Mouse (Mus musculus): ENCODE measurements around the gene Vldlr.

Gene Vldlr

DNA sequence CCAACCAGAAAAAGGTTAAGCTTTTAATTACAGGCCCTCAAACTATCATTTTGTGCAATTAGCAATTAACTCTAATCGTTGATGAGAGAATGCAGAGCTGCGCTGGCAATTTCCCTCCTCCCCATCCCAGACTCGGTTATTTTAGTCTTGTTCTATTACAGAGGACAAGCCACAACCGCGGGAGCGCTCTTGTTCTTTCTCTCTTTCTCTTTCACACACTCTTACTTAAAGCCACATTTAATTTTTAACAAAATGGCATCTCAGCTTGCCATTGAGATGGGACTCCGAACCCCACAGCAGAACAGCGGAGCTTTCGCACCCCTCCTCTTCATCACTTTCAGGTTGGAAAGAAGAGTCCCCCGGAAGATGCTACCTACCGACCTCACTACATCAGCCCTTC is at the start of gene Vldlr:
Vldlr (plus strand) TSS at position 167 of the 400 bp plus-strand sequence.
- no peak for DNase-seq (ENCODE audit: low spot score)

- DNase-seq (ENCODE audit: low spot score): no peak
Observed at GRCm38 (mm10) chr19:27167601-27168319, 48.5 kb upstream of the Vldlr start.

DNA sequence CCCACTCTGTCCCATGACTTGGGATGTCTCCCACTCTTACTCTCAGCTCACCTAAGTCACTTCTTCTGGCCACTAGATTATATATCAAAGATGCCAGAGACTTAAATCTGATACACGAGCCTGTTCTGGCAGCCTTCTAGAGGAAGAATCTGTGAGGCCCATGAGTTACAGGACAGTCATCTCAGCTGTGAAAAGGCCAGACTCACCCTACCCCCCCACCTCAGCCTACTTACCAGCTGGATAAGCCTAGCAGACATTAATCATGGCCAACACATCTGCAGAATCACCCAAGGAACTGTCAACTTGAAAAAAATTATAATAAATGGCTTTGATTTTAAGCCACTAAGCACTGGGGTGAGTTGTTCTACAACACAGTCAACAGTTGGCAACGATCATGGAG is 42.4 kb upstream of the Vldlr start:
- no peak for DNase-seq (ENCODE audit: low spot score)

GRCm38 (mm10) chr19:27175617-27176016 is 40.7 kb upstream of the Vldlr start:
- no peak for DNase-seq (ENCODE audit: low spot score)

GRCm38 (mm10) chr19:27176558-27176957 is 39.7 kb upstream of the Vldlr start:
- DNase-seq (ENCODE audit: low spot score): no peak

DNA sequence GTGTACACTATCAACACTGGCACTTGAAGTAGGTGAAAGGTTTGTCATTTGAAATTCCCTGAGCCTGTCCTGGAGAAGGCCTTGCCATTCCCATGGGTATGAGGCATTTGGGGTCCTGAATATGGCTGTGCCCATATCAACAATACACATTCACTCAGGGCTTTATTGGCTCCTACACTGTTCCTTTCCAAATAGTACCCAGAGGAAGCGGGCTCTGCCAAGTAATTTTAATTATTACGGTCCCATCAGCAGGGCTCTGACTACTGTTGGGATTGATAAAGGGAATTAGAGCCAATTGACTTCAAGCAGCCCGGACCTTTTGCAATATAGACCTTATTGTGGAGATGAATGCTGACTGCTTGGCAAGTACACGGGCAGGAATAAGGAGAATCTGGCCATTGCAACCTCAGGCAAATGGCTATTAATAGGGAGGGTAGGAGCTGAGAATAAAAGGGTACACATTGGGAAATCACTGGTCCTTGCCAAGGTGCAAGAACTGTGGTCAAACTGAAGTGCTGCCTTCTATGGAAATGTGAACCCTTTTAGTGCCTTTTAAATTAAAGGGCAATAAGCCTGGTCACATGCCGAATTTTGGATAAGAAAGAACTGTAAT is 38.0 kb upstream of the Vldlr start:
- DNase-seq (ENCODE audit: low spot score): no peak

DNA sequence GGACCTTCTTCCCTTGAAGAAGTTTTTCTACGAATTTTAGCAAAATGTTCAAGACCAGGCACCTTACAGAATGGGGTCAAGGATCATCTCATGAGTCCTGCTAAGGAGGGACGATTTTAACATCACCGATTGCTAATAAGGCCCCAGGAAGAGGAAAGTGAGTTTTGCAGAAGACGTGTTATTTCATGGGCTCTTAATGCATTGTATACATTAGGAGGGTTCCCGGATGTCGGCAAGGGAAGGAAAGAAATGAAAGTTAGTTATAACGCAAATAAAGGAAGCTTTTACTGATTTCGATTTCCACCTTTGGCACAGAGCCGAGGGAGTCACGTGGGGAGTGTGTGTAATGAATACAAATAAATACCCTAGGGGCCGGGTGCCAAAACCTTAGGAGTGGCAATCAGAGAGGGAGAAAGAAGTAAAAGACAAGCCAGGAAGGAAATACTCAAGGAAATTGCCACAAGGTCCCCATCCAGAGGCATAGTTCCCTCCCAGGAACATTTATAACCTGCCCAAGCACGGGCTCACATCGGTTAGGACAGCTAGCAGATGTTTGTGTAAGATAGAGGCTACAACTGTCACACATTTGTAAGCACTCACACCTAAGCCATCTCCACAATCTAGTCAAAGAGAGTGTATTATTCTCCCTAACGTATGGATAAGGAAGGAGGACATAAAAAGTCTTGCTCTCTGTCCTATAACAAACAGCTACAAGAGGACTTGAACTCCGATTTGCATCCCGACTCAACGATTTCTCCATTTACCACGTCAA is 35.7 kb upstream of the Vldlr start:
- DNase-seq (ENCODE audit: low spot score): no peak

DNA sequence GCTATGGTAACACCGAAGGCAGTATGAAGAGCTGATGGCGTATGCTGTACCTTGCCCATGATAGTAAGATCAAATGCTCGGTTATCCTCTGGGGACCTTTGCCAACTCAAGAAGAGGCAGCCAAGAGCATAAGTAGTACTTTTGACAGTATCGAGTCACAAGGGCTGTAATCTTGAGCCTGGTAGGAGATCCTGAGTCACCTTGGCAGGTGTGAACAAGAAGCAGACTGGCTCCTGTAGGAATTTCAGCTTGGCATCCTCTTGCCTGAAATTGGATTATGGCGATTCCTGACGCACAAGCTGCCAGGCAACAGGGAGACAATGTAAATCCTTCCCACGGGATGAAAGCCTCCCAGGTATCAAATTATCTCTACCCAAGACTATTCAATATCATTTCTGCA is 32.8 kb upstream of the Vldlr start:
- no peak for DNase-seq (ENCODE audit: low spot score)

- no peak for DNase-seq (ENCODE audit: low spot score)
Observed at GRCm38 (mm10) chr19:27203711-27204238, 12.5 kb upstream of the Vldlr start.

DNA sequence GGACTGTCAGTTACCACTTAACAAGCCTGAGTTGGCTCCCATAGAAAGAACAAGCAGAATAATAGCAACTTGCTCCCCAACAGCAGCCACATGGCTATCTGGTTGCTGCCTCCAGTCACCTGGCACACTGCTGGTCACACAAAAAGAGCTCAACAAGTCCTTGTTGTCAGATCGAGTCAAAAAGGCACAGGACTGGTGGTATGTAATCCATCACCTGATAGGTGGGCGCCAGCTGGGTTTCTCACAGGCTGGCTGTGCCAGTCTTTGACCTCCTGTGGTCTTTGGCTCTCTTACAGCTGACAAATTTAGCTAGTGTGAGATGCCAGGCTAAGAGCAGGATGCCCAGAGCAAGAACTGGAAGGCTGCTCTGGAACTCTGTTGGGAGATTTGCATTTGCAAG is 5.3 kb upstream of the Vldlr start:
- DNase-seq (ENCODE audit: low spot score): no peak

DNA sequence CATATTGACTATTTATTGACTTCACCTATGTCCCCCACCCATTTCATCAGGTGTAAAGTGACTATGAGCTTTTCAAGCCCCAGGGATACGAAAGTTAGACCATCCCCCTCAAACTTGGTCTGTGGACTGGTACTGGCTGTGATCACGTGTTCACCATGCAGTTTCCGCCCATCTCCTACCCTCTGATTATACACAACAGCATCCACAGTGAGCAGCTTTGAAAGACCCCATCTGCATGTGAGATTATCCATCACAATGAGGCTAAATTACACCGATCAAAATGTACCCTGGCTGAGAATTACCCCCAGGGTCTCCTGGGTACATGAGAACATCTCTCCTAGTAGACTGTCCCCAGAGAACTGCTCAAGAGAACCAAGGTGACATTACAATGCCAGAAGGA is 688 bp upstream of the Vldlr start:
- no peak for DNase-seq (ENCODE audit: low spot score)

- no peak for DNase-seq (ENCODE audit: low spot score)
Observed at GRCm38 (mm10) chr19:27216767-27217403, 601 bp downstream of the Vldlr start.

DNA sequence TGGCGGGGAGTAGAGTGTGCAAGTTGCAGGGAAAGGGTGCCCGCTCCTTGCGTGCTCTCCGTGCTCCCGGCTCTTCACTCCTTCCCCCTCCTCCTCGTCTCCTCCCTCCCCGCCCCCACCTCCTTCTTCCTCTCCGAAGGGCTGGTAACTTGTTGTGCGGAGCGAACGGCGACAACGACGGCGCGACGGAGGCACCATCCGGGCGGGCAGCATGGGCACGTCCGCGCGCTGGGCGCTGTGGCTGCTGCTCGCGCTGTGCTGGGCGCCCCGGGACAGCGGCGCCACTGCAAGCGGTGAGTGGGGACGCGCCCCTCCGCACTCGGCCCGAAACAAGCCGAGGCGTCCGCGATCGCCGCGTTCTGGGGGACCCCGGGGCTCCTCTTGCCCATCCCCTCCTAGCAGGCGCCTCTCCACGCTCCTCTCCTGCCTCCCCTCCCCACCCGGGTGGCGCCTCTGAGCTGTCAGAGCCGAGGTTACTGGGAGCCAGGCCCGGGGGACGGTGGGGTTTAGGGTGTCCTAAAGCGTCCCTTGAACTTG is 1.2 kb downstream of the Vldlr start:
- DNase-seq (ENCODE audit: low spot score): no peak

DNA sequence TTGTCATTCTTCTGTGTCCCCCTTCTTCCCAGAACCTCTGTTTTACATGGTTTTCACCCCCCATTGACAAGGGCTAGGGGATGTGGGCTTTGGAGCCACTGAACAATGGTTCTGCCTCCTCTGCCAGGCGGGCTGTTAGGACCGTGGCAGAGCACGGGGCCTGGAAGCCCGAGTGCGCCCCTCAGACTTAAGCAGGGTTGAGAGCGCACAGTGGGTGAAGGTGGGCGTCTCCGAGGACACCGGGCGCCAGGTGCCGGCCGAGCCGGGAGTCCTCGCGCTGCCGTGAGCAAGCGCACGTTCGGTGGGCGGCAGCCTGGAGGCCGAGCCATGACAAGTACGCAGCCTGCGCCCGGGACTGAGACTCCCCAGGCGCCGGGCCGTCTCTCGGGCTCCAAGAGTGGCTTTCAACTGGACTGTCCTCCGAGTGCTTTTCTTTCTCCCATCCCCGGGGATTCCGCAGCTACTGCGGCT is 1.7 kb downstream of the Vldlr start:
- no peak for DNase-seq (ENCODE audit: low spot score)

- no peak for DNase-seq (ENCODE audit: low spot score)
Observed at GRCm38 (mm10) chr19:27218561-27219262, 2.4 kb downstream of the Vldlr start.

- no peak for DNase-seq (ENCODE audit: low spot score)
Observed at GRCm38 (mm10) chr19:27219586-27219985, 3.3 kb downstream of the Vldlr start.

DNA sequence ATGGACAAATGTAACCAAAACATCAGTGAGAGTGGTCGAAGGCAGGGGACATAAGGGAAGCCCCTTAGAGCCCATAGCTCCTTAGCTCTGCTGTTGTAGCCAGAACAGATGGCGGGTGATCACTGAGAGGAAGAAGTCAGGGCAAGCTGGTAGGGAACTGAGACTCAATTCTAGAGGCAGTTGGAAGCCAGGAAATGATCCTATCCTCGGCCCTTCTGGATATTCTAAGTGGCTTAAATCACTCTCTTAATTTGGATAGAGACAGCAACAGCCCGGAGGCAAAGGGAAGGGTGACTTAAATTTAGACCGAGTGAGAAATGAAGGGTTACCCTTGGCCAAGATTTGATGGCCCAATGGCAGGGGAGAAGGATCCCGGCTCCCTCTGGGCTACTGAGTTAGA is 6.8 kb downstream of the Vldlr start:
- no peak for DNase-seq (ENCODE audit: low spot score)

DNA sequence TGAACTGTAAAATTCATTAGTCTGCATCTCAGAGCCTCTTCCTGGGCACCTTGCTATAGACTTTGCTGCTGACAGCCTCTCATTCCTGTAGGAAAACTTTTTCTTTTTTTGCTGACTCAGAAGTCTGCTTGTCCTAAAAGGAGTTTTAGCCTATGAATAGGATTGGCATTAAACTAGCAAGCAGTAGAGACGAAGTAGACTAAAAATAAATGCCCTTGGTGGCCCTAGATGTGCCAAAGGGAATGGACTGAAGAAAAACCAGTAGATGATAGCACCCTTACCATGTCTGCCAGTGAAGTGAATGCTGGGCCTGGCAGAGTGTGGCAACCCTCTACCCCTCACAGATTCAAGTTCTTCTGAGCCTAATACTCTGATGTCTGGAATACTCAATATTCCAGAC is 8.1 kb downstream of the Vldlr start:
- no peak for DNase-seq (ENCODE audit: low spot score)

- DNase-seq (ENCODE audit: low spot score): no peak
Observed at GRCm38 (mm10) chr19:27226626-27227025, 10.3 kb downstream of the Vldlr start.

GRCm38 (mm10) chr19:27227131-27227530 is 10.8 kb downstream of the Vldlr start:
- DNase-seq (ENCODE audit: low spot score): no peak

DNA sequence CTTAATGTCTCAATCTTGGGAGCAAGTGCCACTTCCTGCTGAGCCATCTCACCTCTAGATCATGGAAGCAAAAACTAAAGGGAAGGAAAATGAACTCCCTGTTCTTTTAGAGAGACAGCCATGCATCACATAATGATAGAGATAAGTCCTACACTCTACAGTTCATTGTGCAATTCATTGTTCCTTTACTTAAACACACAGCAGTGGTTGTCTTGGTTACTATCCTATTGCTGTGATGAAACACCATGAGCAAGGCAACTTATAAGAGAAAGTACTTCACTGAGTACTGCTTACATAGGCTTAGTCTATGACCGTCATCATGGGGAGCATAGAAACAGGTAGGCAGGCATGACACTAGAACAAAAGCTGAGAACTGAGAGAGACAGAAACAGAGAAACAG is 12.0 kb downstream of the Vldlr start:
- no peak for DNase-seq (ENCODE audit: low spot score)

Data from layer of hippocampus, adult 9-10 months (tissue).